Mouse (Mus musculus): ENCODE results near the gene Atg4c.

The Atg4c gene

DNA sequence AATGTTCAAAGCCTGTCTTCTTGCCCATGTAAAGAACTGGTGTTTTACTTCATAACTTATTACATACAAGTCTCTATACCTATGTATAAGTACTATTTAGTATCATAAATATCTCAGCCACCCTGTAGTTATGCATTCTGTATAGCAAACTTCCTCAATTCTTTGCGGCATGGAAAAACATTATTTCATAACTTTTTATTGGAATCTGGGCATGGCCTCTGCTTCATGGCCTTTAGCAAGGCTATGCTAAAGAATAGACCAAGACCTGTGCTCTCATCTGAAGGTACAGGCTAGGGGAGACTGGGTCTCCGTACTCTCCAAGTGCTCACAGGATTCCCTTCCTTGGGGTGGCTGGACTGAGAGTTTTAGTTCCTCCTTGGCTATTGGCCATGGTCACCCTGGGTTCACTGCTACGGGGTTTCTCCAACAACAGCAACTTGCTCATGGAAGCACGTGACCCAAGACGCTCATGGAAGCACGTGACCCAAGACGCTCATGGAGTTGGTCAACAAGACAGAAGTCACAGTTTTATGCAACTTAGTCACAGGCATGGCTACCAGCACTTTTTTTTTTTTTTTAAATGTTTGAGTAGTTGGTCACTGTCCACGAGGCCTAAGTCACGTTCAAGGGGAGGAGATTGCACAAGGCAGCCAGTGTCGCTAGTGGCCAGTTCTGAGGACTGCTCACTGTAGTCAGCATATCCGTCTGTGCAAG is 7.2 kb upstream of the Atg4c start:
- no peak for DNase-seq

DNA sequence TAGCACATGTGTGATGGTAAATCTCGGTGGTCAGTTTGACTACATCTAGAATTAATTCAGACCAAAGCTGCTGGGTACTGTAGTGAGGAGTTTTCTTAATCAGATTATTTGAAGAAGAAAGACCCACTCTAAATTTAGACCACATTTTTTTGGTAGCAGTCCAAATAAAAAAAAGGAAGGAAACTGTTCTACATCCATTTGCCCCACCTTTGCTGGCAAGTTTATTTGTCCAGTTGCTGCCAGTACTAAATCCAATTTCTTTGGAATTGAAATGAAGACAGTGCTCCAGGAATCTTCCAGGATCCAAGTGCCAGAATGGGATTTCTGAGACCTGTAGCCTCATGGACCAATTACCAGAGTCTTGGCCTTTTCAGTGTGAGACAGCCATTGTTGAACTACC is 1.1 kb upstream of the Atg4c start:
- DNase-seq, result no peak

DNA sequence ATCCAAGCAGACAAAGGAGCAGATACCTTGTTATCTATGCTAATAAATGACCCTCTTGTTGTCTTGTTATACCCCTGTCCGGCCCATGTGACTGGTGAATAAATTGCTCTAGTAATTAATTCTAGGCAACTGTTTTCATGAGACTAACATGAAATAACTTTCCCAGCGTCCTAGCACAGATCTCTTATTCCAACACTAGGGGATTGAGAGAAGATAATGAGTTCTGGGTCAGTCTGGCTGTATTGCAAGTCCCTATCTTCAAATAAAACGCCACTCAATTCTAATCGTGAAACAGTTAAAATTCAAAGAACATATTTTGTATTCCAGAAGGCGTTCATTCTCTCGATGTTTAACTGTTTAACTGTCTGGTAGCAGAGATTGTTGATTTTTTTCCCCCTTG is 520 bp upstream of the Atg4c start:
- no peak for DNase-seq

DNA sequence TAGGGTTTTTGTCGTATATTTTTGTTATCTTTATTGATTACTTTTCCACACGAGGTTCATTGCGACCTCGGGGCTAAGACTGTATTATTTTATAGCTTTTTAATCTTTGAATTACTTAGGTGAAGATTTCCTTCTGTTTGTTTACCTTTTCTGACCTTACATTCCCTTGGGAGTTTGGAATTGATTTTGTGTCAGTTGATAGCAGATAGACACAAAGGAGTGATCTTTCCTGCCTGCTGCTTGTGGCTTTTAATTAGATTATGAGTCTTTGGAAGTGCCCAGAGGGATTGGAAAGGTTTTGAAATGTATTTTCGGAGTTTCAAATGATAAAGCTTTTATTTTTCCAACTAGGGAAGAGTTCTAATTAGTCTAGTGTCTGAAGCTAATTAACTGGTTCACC is 1.1 kb downstream of the Atg4c start:
- no peak for DNase-seq

DNA sequence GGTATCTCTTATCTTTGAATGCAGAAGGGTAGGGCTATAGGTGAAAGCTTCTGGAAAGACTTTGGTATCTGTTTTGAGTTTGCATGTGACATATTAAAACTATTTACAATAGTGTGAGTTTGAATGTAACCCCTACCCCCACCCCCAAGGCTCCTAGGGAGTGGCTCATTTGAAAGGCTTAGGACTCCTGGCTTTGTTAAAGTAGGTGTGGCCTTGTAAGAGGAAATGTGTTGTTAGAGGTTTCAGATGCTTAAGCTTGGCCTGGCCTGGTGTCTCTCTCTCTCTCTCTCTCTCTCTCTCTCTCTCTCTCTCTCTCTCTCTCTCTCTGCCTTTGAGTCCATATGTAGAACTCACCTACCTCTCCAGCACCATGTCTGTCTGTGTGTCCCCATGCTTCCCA is 5.0 kb downstream of the Atg4c start:
- DNase-seq, result no peak

DNA sequence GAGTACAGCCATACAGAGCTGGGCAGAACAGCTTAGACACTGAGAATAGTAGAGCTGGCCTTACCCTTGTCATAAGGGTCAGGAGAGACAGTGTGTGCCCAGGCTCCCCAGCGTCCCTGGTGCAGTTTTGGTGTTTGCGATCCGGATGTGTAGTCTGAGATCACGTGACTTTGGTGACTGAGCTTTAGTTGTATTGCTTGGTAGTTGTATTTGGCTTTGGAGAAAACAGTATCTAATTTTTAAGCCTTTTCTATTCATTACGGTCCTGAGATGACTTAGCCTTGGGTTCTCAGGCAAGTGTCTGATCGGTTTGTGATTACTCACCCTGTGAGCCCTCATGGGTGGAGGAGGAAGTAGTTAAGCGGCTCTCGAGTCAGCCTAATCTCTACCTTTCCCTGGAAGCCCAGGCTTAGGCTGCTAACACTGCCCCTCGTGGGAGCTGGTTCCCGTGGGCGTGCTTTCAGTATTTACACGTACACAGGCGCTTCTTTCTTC is 6.1 kb downstream of the Atg4c start:
- DNase-seq, result no peak

DNA sequence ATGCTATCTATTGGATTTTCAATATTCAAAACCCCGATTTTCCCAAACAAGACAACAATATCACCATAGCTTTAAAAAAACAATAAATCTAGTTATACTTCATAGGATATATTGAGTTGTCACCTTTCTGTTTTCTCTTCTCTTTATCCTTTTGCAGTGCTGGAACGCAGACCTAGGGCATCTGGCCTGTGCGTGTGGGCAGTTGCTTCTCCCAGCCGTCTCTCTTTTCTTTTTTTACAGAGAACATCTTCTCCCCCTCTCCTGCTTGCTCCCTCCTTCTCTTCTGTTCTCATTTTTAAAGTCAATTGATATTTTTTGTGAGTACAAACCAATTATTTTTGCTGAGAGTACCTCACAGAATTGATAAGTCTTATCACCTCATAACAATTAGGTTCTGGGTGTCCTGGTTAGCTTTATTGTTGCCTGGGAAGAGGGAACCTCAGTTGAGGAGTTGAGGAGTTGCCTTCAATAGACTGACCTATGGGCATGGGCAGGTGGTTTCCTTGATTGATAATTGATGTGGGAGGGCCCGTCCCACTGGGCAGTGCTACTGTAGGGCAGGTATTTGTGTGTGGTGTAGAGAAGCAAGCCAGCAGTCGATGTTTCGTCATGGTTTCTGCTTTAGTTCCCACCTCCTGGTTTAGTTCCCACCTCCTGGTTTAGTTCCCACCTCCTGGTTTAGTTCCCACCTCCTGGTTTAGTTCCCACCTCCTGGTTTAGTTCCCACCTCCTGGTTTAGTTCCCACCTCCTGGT is 6.8 kb downstream of the Atg4c start:
- DNase-seq, result no peak

DNA sequence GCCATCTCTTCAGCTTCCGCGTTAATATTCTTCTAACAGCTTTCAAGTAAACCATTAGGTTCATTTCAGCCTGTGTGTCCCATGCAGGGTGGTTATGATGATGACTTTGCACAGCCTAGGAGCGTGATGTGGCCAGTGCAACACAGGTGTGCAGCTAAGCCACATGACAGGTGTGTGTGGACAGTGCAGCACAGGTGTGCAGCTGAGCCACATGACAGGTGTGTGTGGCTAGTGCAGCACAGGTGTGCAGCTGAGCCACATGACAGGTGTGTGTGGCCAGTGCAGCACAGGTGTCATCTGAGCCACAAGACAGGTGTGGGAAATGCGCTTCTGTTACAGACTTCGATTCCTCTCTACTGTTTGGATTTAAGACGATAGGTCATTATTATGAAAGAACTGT is 12.0 kb downstream of the Atg4c start:
- DNase-seq, result no peak

DNA sequence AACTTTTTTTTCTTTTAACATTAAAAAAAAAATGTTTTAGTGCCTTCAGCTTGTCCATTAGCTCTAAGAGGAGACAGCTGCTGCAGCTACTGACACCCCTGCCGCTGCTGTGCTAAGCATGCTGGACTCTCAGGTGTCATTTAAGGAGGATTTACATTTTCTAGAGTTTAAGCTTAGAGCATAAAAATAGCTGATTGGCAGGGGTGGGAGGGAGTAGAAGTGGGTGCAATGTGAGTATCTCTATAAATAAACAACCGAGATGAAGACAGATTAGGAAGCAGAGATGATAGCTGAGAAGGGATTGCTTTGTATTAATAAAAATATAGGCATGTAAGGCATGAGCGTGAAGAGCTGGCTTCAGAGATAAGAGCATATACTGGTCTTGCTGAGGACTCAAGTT is 12.6 kb downstream of the Atg4c start:
- DNase-seq, result no peak

DNA sequence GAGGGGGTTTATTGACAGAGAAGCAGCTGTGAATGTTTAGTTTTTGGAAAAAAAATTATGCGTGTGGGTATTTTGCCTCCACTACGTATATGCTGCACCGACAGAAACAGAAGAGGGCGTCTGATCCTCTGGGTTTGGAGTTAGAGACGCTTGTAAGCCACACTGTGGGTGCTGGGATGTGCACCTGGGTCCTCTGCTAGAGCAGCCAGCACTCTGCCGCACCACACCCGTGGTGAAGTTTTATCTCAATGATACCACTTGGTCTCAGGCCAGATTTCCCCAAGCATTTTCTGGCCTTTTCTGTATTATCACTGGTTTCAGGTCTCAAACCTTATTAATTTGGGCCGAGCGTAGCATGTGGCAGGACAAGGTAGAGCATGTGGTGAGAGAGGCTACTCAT is 16.4 kb downstream of the Atg4c start:
- DNase-seq, result no peak

DNA sequence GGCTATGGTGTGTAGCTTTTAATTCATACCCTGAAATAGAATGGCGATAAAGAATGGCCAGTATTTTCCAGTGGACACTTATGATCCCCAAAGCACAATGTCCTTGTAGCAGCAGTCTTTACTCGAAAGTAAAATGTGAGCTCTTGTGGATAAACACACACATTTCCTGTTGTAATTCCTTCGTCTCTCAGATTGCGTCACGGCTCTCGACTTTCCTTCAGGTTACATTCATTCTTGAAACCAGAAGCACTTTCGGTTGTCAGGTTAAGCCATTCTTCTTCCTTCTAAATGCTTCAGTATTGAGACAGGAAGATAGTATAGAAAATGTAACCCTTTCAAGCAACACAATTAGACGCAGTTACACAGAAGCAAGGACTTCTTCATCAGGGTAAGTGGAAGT is 17.9 kb downstream of the Atg4c start:
- no peak for DNase-seq

DNA sequence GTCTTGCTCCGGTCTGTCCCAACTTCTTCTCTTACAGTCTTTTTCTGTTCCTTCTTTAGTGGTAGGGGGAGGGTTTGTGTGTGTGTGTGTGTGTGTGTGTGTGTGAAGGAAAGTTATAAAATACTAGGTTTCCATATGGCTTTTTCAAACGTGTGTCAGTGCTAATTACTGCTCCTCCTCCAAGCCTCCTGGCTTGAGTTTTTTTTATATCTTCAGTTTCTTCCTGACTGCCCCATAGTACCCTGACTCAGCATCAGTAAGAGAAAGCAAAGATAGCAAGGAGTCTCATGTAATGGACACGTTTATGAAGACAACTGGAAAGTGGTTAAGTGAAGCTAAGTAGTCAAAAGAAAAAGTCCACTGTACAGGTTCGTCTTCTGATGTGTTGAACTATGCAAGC is 19.4 kb downstream of the Atg4c start:
- DNase-seq, result no peak

DNA sequence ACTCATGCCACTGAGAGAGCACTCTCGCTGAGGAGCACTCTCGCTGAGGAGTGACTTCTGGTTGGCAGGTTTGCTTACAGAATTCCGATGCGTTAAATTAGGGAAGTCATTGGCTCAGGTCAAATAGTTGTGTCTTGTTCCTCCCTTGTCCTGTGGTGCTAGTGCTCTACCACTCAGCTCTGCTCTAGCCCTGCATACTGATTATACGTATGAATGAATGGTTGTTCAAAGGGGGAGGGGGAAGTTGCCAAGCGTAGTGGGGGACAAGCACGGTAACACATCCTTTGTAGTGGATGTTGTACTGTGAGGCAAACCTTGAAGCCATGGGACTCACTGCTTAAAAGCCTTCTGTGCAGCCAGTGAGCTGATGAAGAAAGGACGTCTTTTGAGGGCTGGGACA is 28.5 kb downstream of the Atg4c start:
- DNase-seq, result no peak

DNA sequence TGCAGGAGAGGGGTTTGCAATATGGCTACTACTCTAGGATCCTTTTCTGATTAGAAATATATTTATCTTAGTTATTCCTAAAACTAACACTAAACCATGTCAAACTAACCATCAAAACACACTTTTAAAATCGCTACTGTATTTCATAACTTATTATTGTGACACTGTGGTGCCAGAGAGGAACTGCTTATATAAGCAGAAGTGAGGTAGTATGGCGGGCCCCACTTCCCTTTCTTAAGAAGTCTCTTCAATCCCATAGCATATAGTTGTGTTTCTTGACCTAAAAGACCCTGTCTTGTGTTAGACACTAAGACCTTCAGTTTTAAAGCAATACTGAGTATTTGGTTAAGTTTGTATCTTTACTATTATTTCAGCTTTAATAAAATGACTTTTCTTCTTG is 31.1 kb downstream of the Atg4c start:
- no peak for DNase-seq

DNA sequence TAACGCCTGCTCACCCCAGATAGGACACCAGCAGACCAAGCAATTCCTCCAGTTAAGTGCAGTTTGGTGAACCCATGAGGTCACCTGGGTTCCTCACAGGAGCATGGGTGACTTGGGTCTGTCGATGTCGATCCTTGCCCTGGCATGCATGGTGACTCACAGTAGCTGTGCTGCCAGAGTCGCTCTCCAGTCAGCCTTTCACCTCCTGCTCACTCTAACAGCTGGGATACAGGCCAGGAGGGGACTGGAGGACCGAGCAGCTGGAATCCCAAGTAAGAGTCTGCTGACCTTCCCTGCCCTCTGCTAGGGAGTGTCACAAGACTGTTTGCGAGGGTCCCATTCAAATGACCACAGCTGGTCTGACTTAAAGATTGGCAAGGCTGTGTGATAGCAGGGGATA is 33.5 kb downstream of the Atg4c start:
- no peak for DNase-seq

DNA sequence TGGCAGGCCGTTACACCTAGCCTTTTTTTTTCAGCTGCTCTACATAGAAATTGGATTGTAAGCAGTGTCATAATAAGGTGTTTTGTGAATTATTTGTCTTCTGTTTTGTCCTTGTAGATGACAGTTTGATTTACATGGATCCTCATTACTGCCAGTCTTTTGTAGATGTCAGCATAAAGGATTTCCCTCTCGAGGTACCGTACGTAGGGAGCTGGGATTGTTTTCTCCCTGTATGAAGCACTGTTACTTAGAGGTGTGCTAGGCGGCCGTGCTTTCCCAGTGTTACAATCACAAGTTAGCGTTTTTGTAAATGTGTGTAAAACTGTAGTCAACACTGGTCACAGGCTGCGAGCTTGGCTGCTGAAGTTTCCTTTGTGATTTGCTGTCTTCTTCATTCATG is 35.6 kb downstream of the Atg4c start:
- no peak for DNase-seq

DNA sequence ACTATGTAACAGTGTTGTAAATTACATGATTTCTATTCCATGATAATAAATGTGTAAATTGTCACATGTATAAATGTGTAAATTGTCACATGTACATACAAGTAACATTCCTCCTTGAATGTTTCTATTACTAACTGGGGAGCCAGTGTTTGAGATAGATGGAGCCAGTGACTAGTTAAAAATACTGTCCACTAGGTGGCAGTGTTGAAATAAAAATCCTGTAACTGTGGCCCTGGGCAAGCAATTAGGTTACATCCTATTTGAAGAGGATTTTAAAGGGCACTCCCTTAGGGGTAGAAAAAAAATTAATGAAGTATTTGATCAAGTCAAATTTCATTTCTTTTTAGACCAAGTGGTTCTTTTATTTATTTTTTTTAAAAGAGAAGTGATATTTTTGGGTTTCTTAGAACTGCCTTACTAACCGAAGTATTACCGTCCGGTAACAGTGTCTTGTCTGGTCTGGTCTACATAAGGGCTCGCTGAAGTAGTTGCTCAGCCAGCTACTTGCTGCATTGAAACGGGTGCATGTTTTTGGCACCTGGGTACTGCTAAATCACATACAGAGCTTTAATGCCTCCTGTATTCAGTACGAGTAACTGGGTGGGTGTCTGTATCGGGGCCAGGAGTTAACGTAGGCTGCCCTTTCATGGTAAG is 41.6 kb downstream of the Atg4c start:
- DNase-seq, result no peak

DNA sequence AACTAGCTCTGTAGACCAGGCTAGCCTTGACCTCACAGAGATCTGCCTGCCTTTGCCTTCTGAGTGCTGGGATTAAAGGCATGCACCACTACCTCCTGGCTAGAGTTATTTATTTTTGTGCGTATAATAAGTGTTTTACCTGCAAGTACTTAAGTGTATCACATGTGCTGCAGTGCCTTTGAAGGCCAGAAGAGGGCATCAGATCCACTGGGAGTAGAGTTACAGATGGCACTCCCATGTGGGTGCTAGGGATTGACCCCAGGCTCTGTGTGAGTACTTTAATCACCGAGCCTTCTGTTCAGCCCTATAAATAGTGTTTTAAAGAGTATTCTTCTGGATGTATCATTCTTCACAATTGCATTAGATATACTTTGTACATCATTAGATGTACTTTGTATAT is 44.6 kb downstream of the Atg4c start:
- no peak for DNase-seq

DNA sequence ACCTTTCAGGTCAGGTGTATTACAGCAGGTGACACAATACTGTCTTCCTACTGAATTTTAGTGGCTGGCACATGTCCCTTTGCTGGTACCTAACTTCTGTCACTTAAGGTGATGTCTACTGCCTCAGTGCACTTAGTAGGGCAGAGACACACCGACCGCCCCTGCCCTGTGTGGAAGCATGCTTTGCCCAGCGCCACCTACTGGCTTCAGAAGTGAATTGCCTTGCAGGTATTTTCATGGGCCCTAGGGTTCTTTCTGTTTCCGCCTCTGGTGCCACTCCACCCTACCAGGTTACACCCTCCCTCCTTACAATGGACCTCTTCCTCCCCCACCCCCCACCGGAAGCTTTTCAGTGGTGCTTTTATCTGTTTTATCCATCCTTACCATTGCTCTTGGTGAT is 47.9 kb downstream of the Atg4c start:
- no peak for DNase-seq

DNA sequence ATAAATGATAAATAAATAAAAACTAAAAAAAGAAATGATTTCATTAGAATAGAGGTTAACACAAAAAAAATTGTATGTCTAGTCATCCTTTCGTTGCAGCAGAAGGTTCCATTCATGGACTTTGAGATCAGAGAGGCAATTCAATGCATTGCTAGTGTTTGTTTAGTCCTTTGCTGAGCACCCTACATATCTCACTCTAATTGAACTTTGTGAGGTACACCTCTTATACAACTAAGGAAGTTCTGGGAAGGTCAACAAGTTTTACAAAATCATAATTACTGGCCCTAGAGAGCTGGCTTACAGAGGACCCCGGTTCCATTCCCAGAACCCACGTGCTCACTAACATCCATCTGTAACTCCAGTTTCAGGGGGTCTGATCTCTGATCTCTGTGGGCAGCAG is 55.6 kb downstream of the Atg4c start:
- DNase-seq, result no peak

DNA sequence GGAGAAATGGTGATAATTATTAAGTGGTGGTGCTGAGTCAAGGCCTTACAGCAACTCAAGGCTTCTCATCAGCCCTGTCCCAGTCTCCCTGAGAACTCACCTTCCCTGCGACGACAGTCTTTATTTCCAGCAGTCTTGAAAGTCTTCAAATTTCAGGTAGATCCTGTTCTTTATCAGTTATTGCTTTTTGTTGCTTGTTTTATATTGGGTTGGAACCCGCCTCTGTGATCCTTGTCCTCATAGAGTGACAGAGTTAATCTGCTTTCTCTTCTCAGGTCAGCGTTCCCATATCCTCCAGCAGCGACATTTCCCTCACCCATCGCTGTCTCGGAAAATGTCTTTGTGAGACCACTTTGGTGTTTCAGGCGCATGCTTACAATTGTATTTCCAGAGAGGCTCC is 56.1 kb downstream of the Atg4c start:
- no peak for DNase-seq

DNA sequence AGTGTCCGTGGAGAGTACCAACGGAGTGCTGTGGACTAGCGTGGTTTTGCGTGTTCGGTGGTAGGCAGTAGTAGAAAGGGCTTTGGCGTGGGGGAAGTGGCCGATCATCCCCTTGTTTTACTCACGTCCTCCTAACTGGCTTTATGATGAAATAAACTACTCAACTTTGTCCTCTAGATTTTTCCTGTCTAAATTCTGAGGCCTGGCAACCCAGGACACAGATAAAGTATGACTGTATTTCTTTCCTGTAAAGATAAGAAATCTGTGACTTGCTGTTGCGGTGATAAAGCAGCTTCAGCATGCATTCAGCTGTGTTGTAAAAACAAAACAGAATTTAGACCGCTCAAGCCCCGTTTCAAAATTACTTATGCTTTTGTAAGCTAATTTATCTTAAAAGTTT is 59.2 kb downstream of the Atg4c start:
- DNase-seq, result no peak

DNA sequence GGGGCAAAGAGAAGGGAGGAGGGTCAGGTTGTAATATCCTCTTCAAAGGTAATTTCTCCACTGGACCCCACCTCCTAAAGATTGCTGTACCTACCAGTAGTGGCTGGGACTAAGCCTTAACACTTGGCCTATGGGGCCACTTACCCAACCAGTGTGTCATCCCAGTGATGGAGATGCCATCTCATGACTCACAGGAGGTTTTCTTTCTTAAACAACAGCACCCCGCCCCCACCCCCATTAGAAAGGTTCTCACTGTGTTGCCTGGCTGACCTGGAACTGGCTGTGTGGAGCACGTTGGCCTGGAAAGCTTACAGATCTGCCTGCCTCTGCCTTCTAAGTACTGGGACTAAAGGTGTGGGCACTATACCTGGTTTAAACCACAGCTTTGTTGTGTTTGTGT is 69.5 kb downstream of the Atg4c start:
- DNase-seq, result no peak

DNA sequence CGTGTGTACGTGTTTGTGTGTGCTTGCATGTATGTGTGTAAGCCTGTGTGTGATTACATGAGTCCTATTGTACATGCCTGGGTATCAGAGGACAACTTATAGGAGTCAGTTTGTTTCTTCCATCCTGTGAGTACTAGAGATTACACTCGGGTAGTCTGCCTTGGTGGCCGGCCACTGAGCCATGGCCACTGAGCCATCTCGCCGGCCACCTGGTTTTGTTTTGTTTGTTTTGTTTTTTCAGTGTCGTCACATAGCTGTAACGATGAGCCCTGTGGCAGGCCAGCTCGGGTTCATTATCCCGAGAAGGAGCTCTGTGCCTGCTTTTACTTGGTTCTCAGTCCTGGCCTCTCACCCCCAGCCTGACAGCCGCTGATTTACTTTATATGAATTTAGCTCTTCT is 69.9 kb downstream of the Atg4c start:
- DNase-seq, result no peak

Measured in thymus, postnatal 14 days (tissue).